Comparison of ENCODE assay signal across 8 mouse cellular contexts in the genomic region with DNA sequence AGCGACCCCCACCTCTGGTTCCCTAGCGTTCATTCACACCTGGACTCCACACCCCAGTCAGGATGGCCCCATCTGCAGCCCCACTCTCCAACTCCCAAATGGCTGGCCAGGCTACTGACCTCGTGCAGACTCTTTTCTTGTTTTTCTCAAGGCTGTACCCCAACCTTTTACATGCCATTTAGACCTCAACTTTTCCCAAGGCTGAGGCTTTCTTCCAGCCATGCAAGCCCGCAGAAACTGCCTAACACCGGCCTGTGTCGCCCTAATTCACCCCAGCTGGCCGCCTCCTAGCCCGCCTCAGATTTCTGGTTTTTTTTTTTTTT. TPM values are rescaled to one million over a fixed set of nuclear protein-coding genes. Genes with fewer than 3 reads are reported as not detected.
A peak's percentile ranks its signal among the peaks of the same experiment; 100 is the strongest.
DNase-seq lines count a peak whose midpoint lies in the region; ATAC-seq and TF ChIP-seq lines count a peak whose summit lies in the region.

No protein-coding gene starts in this region.

- H3K27me3 ChIP-seq in ES-Bruce4 (ENCODE audit: control insufficient read depth, insufficient read depth, low read length, poor library complexity, severe bottlenecking) = no peaks in the 10 kb centered on the region
- H3K27me3 ChIP-seq in hindbrain, embryonic 10.5 days (ENCODE audit: insufficient read depth, poor library complexity, severe bottlenecking) = no peaks in the 10 kb centered on the region
- H3K27me3 ChIP-seq in liver, postnatal 0 days (ENCODE audit: insufficient read depth, low read length) = peaks cover 37% of the 10 kb centered on the region

- ATAC-seq in liver, postnatal 0 days = no peak

- H3K36me3 ChIP-seq in ES-Bruce4 (ENCODE audit: control insufficient read depth, insufficient read depth, low read length, poor library complexity, severe bottlenecking) = no peaks in the 10 kb centered on the region
- H3K36me3 ChIP-seq in hindbrain, embryonic 10.5 days = peaks cover 37% of the 10 kb centered on the region
- peaks cover 3% of the 10 kb centered on the region; the same call in 1 of the 2 replicates for H3K36me3 ChIP-seq in liver, postnatal 0 days (replicated peaks; ENCODE audit: insufficient read depth, low read length)

- H3K9me3 ChIP-seq in ES-Bruce4 (replicated peaks; ENCODE audit: control insufficient read depth, insufficient read depth, low read length, poor library complexity, severe bottlenecking) = no peaks in the 10 kb centered on the region
- H3K9me3 ChIP-seq in hindbrain, embryonic 10.5 days = no peaks in the 10 kb centered on the region
- H3K9me3 ChIP-seq in liver, postnatal 0 days (ENCODE audit: low read length) = no peaks in the 10 kb centered on the region

- H3K4me3 ChIP-seq in gastrocnemius, adult 2 months = peak overlapping the region; percentile 97
- peak overlapping the region; percentile 77 for H3K4me3 ChIP-seq in ES-Bruce4 (ENCODE audit: low read depth, low read length)
- peak overlapping the region; percentile 94 for H3K4me3 ChIP-seq in hindbrain, embryonic 10.5 days
- H3K4me3 ChIP-seq in liver, postnatal 0 days (ENCODE audit: low read depth, low read length) = peak overlapping the region; percentile 59

- H3K9ac ChIP-seq in ES-Bruce4 (ENCODE audit: low read depth, poor library complexity, severe bottlenecking) = peak overlapping the region; percentile 89
- peak overlapping the region; percentile 74 for H3K9ac ChIP-seq in liver, postnatal 0 days (replicated peaks)

- TF ChIP-seq EP300 in ES-Bruce4 (IDR thresholded peaks at IDR 0.05; ENCODE audit: insufficient read depth, low read depth, low read length) = no peak
- no peak for TF ChIP-seq EP300 in liver, postnatal 0 days (IDR thresholded peaks at IDR 0.05; ENCODE audit: low read depth)

- peak overlapping the region; percentile 74 for H3K4me2 ChIP-seq in liver, postnatal 0 days (ENCODE audit: low read depth, low read length)

- WGBS in hindbrain, embryonic 10.5 days = under 1% methylated on average over 8 of the region's 8 CpGs
- WGBS in liver, postnatal 0 days (ENCODE audit: insufficient replicate concordance) = 19% methylated on average over 8 of the region's 8 CpGs

- H3K4me1 ChIP-seq in ES-Bruce4 (ENCODE audit: control insufficient read depth, insufficient read depth, low read length) = no peaks in the 10 kb centered on the region
- peaks cover 67% of the 10 kb centered on the region for H3K4me1 ChIP-seq in hindbrain, embryonic 10.5 days (replicated peaks)
- peaks cover 13% of the 10 kb centered on the region for H3K4me1 ChIP-seq in liver, postnatal 0 days (ENCODE audit: insufficient read depth)

- H3K27ac ChIP-seq in gastrocnemius, adult 2 months = peak overlapping the region; percentile 93
- H3K27ac ChIP-seq in ES-Bruce4 (ENCODE audit: insufficient read depth, low read length) = no peak overlapping the region
- H3K27ac ChIP-seq in hindbrain, embryonic 10.5 days = peak overlapping the region; percentile 98
- 0 out of 2 replicates have a peak overlapping the region, but pooled peaks have one; percentile 40 for H3K27ac ChIP-seq in liver, postnatal 0 days (ENCODE audit: low read depth)

- DNase-seq in gastrocnemius, adult 2 months = no peak
- DNase-seq in gastrocnemius, postnatal 25 days = no peak
- DNase-seq in hindbrain, embryonic 10.5 days (ENCODE audit: low spot score) = peak; percentile 39
- DNase-seq in liver, postnatal 0 days = no peak
- no peak for DNase-seq in frontal cortex, postnatal 14 days (ENCODE audit: low spot score in 2 of 2)
- no peak for DNase-seq in cerebellum, adult 9-10 months
- no peak for DNase-seq in layer of hippocampus, adult 18-20 months (ENCODE audit: low spot score in 2 of 2)

- no peak for TF ChIP-seq POLR2A in ES-Bruce4 (IDR thresholded peaks at IDR 0.05; ENCODE audit: insufficient read depth, low read length)

- intact Hi-C loops in gastrocnemius, adult 2 months (cut with DNase I) = no loop called here

- no peak for TF ChIP-seq CTCF in gastrocnemius, adult 2 months (IDR thresholded peaks at IDR 0.05)
- TF ChIP-seq CTCF in ES-Bruce4 (IDR thresholded peaks at IDR 0.05; ENCODE audit: low read depth, low read length) = no peak
- TF ChIP-seq CTCF in liver, postnatal 0 days (IDR thresholded peaks at IDR 0.05; ENCODE audit: low read depth) = no peak

RNA-seq across cellular contexts. Expression of gene Ephb4, which starts 1.1 kb away (rescaled TPM):
- 10 to 100 TPM; 12.5 to 15.5 TPM for total RNA-seq in gastrocnemius, adult 2 months (2021)
- total RNA-seq in gastrocnemius, postnatal 25 days (2021) = 10 to 100 TPM; 13.4 to 15.8 TPM
- 17.1 and 20.7 TPM in 2 replicates for polyA plus RNA-seq in ES-Bruce4 (2011; ENCODE audit: insufficient read depth, insufficient read length, low read depth, missing spikeins)
- 29.7 and 31.4 TPM in 2 replicates for polyA plus RNA-seq in hindbrain, embryonic 10.5 days (2016; fragmentation: Nextera tagmentation; extraction: Ambion mirVana)
- polyA plus RNA-seq in liver, postnatal 0 days (2015; fragmentation: Nextera tagmentation; extraction: Ambion mirVana) = 5.7 and 5.9 TPM in 2 replicates
- 1 to 10 TPM; 4.5 to 4.7 TPM for total RNA-seq in layer of hippocampus, adult 18-20 months (2021)

RNA-seq across cellular contexts. Expression of gene Slc12a9, which starts 17.6 kb away (rescaled TPM):
- total RNA-seq in gastrocnemius, adult 2 months (2021) = 1 to 10 TPM; 2.0 to 2.4 TPM
- 1 to 10 TPM; 2.3 to 3.1 TPM for total RNA-seq in gastrocnemius, postnatal 25 days (2021)
- 7.9 and 8.8 TPM in 2 replicates for polyA plus RNA-seq in ES-Bruce4 (2011; ENCODE audit: insufficient read depth, insufficient read length, low read depth, missing spikeins)
- polyA plus RNA-seq in hindbrain, embryonic 10.5 days (2016; fragmentation: Nextera tagmentation; extraction: Ambion mirVana) = 14.2 and 17.2 TPM in 2 replicates
- 2.9 and 3.2 TPM in 2 replicates for polyA plus RNA-seq in liver, postnatal 0 days (2015; fragmentation: Nextera tagmentation; extraction: Ambion mirVana)
- 10 to 100 TPM; 21.6 to 23.7 TPM for total RNA-seq in layer of hippocampus, adult 18-20 months (2021)

RNA-seq across cellular contexts. Expression of gene Trip6, which starts 36.8 kb away (rescaled TPM):
- 1 to 10 TPM; 2.1 to 3.1 TPM for total RNA-seq in gastrocnemius, adult 2 months (2021)
- total RNA-seq in gastrocnemius, postnatal 25 days (2021) = 1 to 10 TPM; 5.2 to 5.3 TPM
- polyA plus RNA-seq in ES-Bruce4 (2011; ENCODE audit: insufficient read depth, insufficient read length, low read depth, missing spikeins) = 22.2 and 23.2 TPM in 2 replicates
- polyA plus RNA-seq in hindbrain, embryonic 10.5 days (2016; fragmentation: Nextera tagmentation; extraction: Ambion mirVana) = 53.9 and 57.2 TPM in 2 replicates
- 7.5 and 9.2 TPM in 2 replicates for polyA plus RNA-seq in liver, postnatal 0 days (2015; fragmentation: Nextera tagmentation; extraction: Ambion mirVana)
- total RNA-seq in layer of hippocampus, adult 18-20 months (2021) = 1 to 10 TPM; 5.4 to 6.2 TPM

RNA-seq across cellular contexts. Expression of gene Srrt, which starts 43.5 kb away (rescaled TPM):
- 10 to 100 TPM; 38.7 to 46.2 TPM for total RNA-seq in gastrocnemius, adult 2 months (2021)
- total RNA-seq in gastrocnemius, postnatal 25 days (2021) = 10 to 100 TPM; 38.5 to 44.7 TPM
- 121 and 139 TPM in 2 replicates for polyA plus RNA-seq in ES-Bruce4 (2011; ENCODE audit: insufficient read depth, insufficient read length, low read depth, missing spikeins)
- polyA plus RNA-seq in hindbrain, embryonic 10.5 days (2016; fragmentation: Nextera tagmentation; extraction: Ambion mirVana) = 175 and 186 TPM in 2 replicates
- 24.1 and 28.2 TPM in 2 replicates for polyA plus RNA-seq in liver, postnatal 0 days (2015; fragmentation: Nextera tagmentation; extraction: Ambion mirVana)
- total RNA-seq in layer of hippocampus, adult 18-20 months (2021) = 100 to 1,000 TPM; 202 to 234 TPM

RNA-seq across cellular contexts. Expression of gene Ufsp1, which starts 56.6 kb away (rescaled TPM):
- total RNA-seq in gastrocnemius, adult 2 months (2021) = 10 to 100 TPM; 14.2 to 15.1 TPM
- total RNA-seq in gastrocnemius, postnatal 25 days (2021) = 10 to 100 TPM; 18.3 to 24.4 TPM
- 6.4 and 8.7 TPM in 2 replicates for polyA plus RNA-seq in ES-Bruce4 (2011; ENCODE audit: insufficient read depth, insufficient read length, low read depth, missing spikeins)
- polyA plus RNA-seq in hindbrain, embryonic 10.5 days (2016; fragmentation: Nextera tagmentation; extraction: Ambion mirVana) = 10.6 and 12.2 TPM in 2 replicates
- polyA plus RNA-seq in liver, postnatal 0 days (2015; fragmentation: Nextera tagmentation; extraction: Ambion mirVana) = 9.1 and 9.5 TPM in 2 replicates
- 10 to 100 TPM; 10.9 to 11.7 TPM for total RNA-seq in layer of hippocampus, adult 18-20 months (2021)

Comparison
In these comparisons a context has a peak if more than half of its experiments do, and no peak if none do; other contexts are left out.
1. RNA of gene Slc12a9, which starts 17.6 kb away (total RNA-seq): 21.6 to 23.7 TPM in layer of hippocampus, adult 18-20 months; 2.3 to 3.1 TPM in gastrocnemius, postnatal 25 days and 2.0 to 2.4 TPM in gastrocnemius, adult 2 months; every median in the first group is over 4 times any median in the second.
2. Peak in every context shown above with its lines, with median percentiles within 50 percentile points of each other: H3K4me3 ChIP-seq.